Mouse (Mus musculus) urinary bladder, adult 2 months (tissue): ENCODE measurements around the gene Triobp. TPM values are rescaled to one million over a fixed set of nuclear protein-coding genes. Genes with fewer than 3 reads are reported as not detected.
"Not testable (repeated sequence)": the region's sequence is repeated elsewhere in the genome, so short reads cannot be mapped to it uniquely, and the experiment has no call there.

ENCODE experiments used
- DNase-seq: peaks from one replicate; pipeline ENCODE4 v3.0.0; 2022; ENCODE audit warnings: low spot score
- polyA plus RNA-seq: library from polyadenylated mRNA; depleted of rRNA; stranded (reverse); fragments of >200 nt; gene quantifications from 2 replicates; pipeline ENCODE4 v1.2.3, GENCODE M21; 2012

Gene Triobp
- polyA plus RNA-seq, 1 experiment = 47.1 TPM

GRCm38 (mm10) chr15:79001559-79001958 lies 54.0 kb downstream of the Triobp start:
- no peak for DNase-seq

- no peak for DNase-seq
Measured at GRCm38 (mm10) chr15:79002036-79002435, 54.5 kb downstream of the Triobp start.

- DNase-seq = no peak
Measured at GRCm38 (mm10) chr15:79003079-79003478, 55.6 kb downstream of the Triobp start.

GRCm38 (mm10) chr15:79005581-79005980 lies 58.1 kb downstream of the Triobp start:
- DNase-seq = no peak

GRCm38 (mm10) chr15:79006638-79007037 lies 59.1 kb downstream of the Triobp start:
- DNase-seq = no peak

GRCm38 (mm10) chr15:79007059-79007458 lies 59.5 kb downstream of the Triobp start:
- DNase-seq = no peak

- not testable (repeated sequence) for DNase-seq
Measured at GRCm38 (mm10) chr15:79007836-79008235, 60.3 kb downstream of the Triobp start.

GRCm38 (mm10) chr15:79009734-79010133 lies 62.2 kb downstream of the Triobp start:
- no peak for DNase-seq

GRCm38 (mm10) chr15:79011550-79011949 lies 64.0 kb downstream of the Triobp start:
- no peak for DNase-seq

GRCm38 (mm10) chr15:79013382-79013781 lies 65.9 kb downstream of the Triobp start:
- DNase-seq = no peak

- DNase-seq = no peak
Measured at GRCm38 (mm10) chr15:79018191-79018590, 70.7 kb downstream of the Triobp start.

- no peak for DNase-seq
Measured at GRCm38 (mm10) chr15:79018886-79019285, 71.4 kb downstream of the Triobp start.

GRCm38 (mm10) chr15:79022671-79023230 lies 75.2 kb downstream of the Triobp start:
- DNase-seq = no peak

GRCm38 (mm10) chr15:79023366-79023765 lies 75.8 kb downstream of the Triobp start:
- DNase-seq = no peak

- DNase-seq = no peak
Measured at GRCm38 (mm10) chr15:79025687-79026308, 78.3 kb downstream of the Triobp start.

GRCm38 (mm10) chr15:79026511-79027290 lies 79.2 kb downstream of the Triobp start:
- no peak for DNase-seq

- DNase-seq = no peak
Measured at GRCm38 (mm10) chr15:79027291-79028205, 80.0 kb downstream of the Triobp start.

- DNase-seq = peak; percentile 98
Measured at GRCm38 (mm10) chr15:79028237-79028738, 80.8 kb downstream of the Triobp start, which contains the start of gene H1f0. TSS of gene H1f0 (plus strand) at chr15:79028450.

- DNase-seq = no peak
Measured at GRCm38 (mm10) chr15:79028823-79029484, 81.4 kb downstream of the Triobp start.

GRCm38 (mm10) chr15:79029519-79030241 lies 82.2 kb downstream of the Triobp start:
- DNase-seq = no peak
